ENCODE assay signal across 13 mouse cellular contexts in the genomic region with DNA sequence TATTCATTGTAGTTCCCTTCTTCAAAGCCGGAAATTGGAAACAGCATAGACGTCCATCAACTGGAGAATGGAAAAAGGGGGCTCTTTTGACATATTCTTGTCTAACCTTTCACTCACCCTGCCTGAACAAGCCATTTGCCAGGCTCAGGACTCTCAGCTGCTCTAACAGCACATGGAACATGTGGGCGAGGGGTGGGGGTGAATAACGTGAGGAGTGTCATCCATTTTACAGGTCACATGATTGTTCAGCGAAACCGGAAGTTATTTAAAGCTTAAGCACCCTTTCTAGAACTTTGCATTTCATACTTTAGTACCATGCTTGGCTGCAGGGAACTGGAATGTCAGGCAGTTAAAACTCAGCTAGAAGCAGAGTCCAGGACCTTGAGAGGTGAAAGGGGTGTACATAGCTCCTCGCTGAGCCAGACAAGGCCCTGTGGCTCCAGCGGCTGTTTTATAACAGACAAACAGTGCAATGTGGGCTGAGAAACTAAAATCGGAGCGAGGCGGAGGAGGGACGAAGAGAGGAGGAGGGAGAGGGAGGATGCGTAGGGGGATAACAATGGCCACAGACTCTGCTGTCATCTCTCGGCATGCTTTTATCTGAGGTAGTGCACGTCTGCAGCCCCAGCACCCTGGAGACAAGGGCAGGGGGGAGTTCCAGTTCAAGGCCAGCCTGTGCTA.
A peak's percentile ranks its signal among the peaks of the same experiment; 100 is the strongest.
DNase-seq lines count a peak whose midpoint lies in the region; ATAC-seq and TF ChIP-seq lines count a peak whose summit lies in the region.
"Had no signal": no experiment of that assay in that cellular context is flagged by ENCODE, and none has a peak within 500 bp of the region (broad histone marks: within the 10 kb centered on the region; RNA-seq: fewer than 3 reads in every experiment).

No protein-coding gene starts in this region.

- peaks cover under 1% of the 10 kb centered on the region; the same call in 1 of the 2 replicates for H3K27me3 ChIP-seq in heart, embryonic 10.5 days (ENCODE audit: insufficient read depth, poor library complexity, severe bottlenecking)
- no peaks in the 10 kb centered on the region; the same call in 1 of the 2 replicates for H3K27me3 ChIP-seq in midbrain, embryonic 12.5 days
- no peaks in the 10 kb centered on the region for H3K27me3 ChIP-seq in midbrain, embryonic 11.5 days (ENCODE audit: control insufficient read depth, insufficient read depth, low read length)
- no peaks in the 10 kb centered on the region for H3K27me3 ChIP-seq in kidney, adult 2 months (replicated peaks; ENCODE audit: control insufficient read depth, insufficient read depth, low read length)
- no peaks in the 10 kb centered on the region for H3K27me3 ChIP-seq in midbrain, embryonic 16.5 days (ENCODE audit: control insufficient read depth, insufficient read depth, low read depth, low read length)
- H3K27me3 ChIP-seq: hindbrain, embryonic 12.5 days; neural tube, embryonic 13.5 days; Patski had no signal

- TF ChIP-seq POLR2A in kidney, adult 2 months (IDR thresholded peaks at IDR 0.05; ENCODE audit: low read depth, low read length), result no peak

- no peaks in the 10 kb centered on the region for H3K9me3 ChIP-seq in heart, embryonic 10.5 days
- peaks cover 3% of the 10 kb centered on the region; the same call in 1 of the 2 replicates for H3K9me3 ChIP-seq in midbrain, embryonic 12.5 days
- no peaks in the 10 kb centered on the region for H3K9me3 ChIP-seq in midbrain, embryonic 11.5 days (ENCODE audit: control insufficient read depth, low read length)
- H3K9me3 ChIP-seq in midbrain, embryonic 16.5 days (replicated peaks; ENCODE audit: control insufficient read depth, low read length, poor library complexity, severe bottlenecking), result 0 out of 2 replicates have a peak, but pooled peaks cover 1% of the 10 kb centered on the region
- H3K9me3 ChIP-seq: hindbrain, embryonic 12.5 days; neural tube, embryonic 13.5 days had no signal

- no peak overlapping the region for H3K4me2 ChIP-seq in midbrain, embryonic 12.5 days (replicated peaks)
- H3K4me2 ChIP-seq in midbrain, embryonic 11.5 days, result no peak overlapping the region
- no peak overlapping the region for H3K4me2 ChIP-seq in midbrain, embryonic 16.5 days (ENCODE audit: low read length)
- H3K4me2 ChIP-seq: hindbrain, embryonic 12.5 days; neural tube, embryonic 13.5 days had no signal

- no peaks in the 10 kb centered on the region for H3K36me3 ChIP-seq in heart, embryonic 10.5 days
- no peaks in the 10 kb centered on the region for H3K36me3 ChIP-seq in midbrain, embryonic 12.5 days
- H3K36me3 ChIP-seq in midbrain, embryonic 11.5 days (ENCODE audit: control insufficient read depth, insufficient read depth, low read length), result no peaks in the 10 kb centered on the region
- no peaks in the 10 kb centered on the region for H3K36me3 ChIP-seq in kidney, adult 2 months (ENCODE audit: control insufficient read depth, insufficient read depth, low read length)
- no peaks in the 10 kb centered on the region for H3K36me3 ChIP-seq in midbrain, embryonic 16.5 days (ENCODE audit: control insufficient read depth, insufficient read depth, low read length)
- H3K36me3 ChIP-seq: hindbrain, embryonic 12.5 days; neural tube, embryonic 13.5 days had no signal

- TF ChIP-seq CTCF in kidney, adult 2 months (conservative IDR thresholded peaks at IDR 0.05; ENCODE audit: insufficient read depth, insufficient read length, low read depth, low read length), result no peak

- H3K4me3 ChIP-seq in heart, embryonic 10.5 days, result no peak overlapping the region
- H3K4me3 ChIP-seq in midbrain, embryonic 12.5 days, result no peak overlapping the region
- no peak overlapping the region for H3K4me3 ChIP-seq in midbrain, embryonic 11.5 days (ENCODE audit: low read depth, low read length)
- no peak overlapping the region for H3K4me3 ChIP-seq in kidney, adult 2 months (ENCODE audit: insufficient read depth, low read depth, low read length)
- no peak overlapping the region for H3K4me3 ChIP-seq in midbrain, embryonic 16.5 days (ENCODE audit: low read depth, low read length)
- H3K4me3 ChIP-seq: hindbrain, embryonic 12.5 days; neural tube, embryonic 13.5 days had no signal

- peak overlapping the region; percentile 31 for H3K27ac ChIP-seq in heart, embryonic 10.5 days
- no peak overlapping the region for H3K27ac ChIP-seq in midbrain, embryonic 12.5 days (replicated peaks)
- H3K27ac ChIP-seq in midbrain, embryonic 11.5 days (ENCODE audit: low read depth, low read length), result no peak overlapping the region
- H3K27ac ChIP-seq in kidney, adult 2 months (ENCODE audit: insufficient read depth, low read depth, low read length), result peak overlapping the region; percentile 56
- no peak overlapping the region; the same call in 1 of the 2 replicates for H3K27ac ChIP-seq in midbrain, embryonic 16.5 days (ENCODE audit: low read length)
- H3K27ac ChIP-seq: hindbrain, embryonic 12.5 days; liver, embryonic 14.5 days had no signal

- peaks cover 11% of the 10 kb centered on the region for H3K4me1 ChIP-seq in heart, embryonic 10.5 days
- H3K4me1 ChIP-seq in midbrain, embryonic 12.5 days, result peaks cover 10% of the 10 kb centered on the region; the same call in 1 of the 2 replicates
- H3K4me1 ChIP-seq in midbrain, embryonic 11.5 days (ENCODE audit: control insufficient read depth, insufficient read depth, low read length), result no peaks in the 10 kb centered on the region
- peaks cover 4% of the 10 kb centered on the region; the same call in 1 of the 2 replicates for H3K4me1 ChIP-seq in kidney, adult 2 months (ENCODE audit: control insufficient read depth, insufficient read depth, low read length)
- peaks cover 13% of the 10 kb centered on the region; the same call in 1 of the 2 replicates for H3K4me1 ChIP-seq in midbrain, embryonic 16.5 days (ENCODE audit: control insufficient read depth, insufficient read depth, low read length)

- no peak for ATAC-seq in midbrain, embryonic 12.5 days (ENCODE audit: low FRiP score, low read depth)
- no peak for ATAC-seq in midbrain, embryonic 11.5 days (ENCODE audit: low FRiP score)
- ATAC-seq in midbrain, embryonic 16.5 days, result peak; percentile 30; the same call in 1 of the 2 replicates
- ATAC-seq: Patski had no signal

- no peak for DNase-seq in heart, embryonic 10.5 days (ENCODE audit: low spot score)
- no peak for DNase-seq in heart, adult 18-20 months
- DNase-seq in midbrain, embryonic 11.5 days (ENCODE audit: low spot score, missing footprints), result no peak
- DNase-seq in kidney, adult 2 months, result peak; percentile 22
- DNase-seq in spleen, postnatal 4 days (ENCODE audit: low spot score in 2 of 2), result no peak
- no peak for DNase-seq in liver
- DNase-seq: gastrocnemius, postnatal 14 days had no signal

- H3K9ac ChIP-seq in midbrain, embryonic 12.5 days (replicated peaks), result 0 out of 2 replicates have a peak overlapping the region, but pooled peaks have one; percentile 15
- H3K9ac ChIP-seq in midbrain, embryonic 11.5 days (ENCODE audit: low read length), result no peak overlapping the region
- H3K9ac ChIP-seq in midbrain, embryonic 16.5 days (ENCODE audit: low read depth, low read length), result no peak overlapping the region
- H3K9ac ChIP-seq: hindbrain, embryonic 12.5 days; liver, embryonic 14.5 days; neural tube, embryonic 13.5 days had no signal

- WGBS in heart, embryonic 10.5 days, result 76% methylated on average over 15 of the region's 15 CpGs
- WGBS in midbrain, embryonic 12.5 days, result 67% methylated on average over 15 of the region's 15 CpGs
- 67% methylated on average over 15 of the region's 15 CpGs for WGBS in midbrain, embryonic 11.5 days
- 38% methylated on average over 15 of the region's 15 CpGs for WGBS in kidney, adult 2 months
- 51% methylated on average over 15 of the region's 15 CpGs for WGBS in midbrain, embryonic 16.5 days

Comparison
In these comparisons a context has a peak if more than half of its experiments do, and no peak if none do; other contexts are left out.
1. H3K27ac ChIP-seq: peak in heart, embryonic 10.5 days (single experiment) and kidney, adult 2 months (single experiment); none in midbrain, embryonic 12.5 days (single experiment), midbrain, embryonic 11.5 days (single experiment) and midbrain, embryonic 16.5 days (single experiment).